Comparison of ENCODE assay signal across 32 mouse cellular contexts in the genomic region with DNA sequence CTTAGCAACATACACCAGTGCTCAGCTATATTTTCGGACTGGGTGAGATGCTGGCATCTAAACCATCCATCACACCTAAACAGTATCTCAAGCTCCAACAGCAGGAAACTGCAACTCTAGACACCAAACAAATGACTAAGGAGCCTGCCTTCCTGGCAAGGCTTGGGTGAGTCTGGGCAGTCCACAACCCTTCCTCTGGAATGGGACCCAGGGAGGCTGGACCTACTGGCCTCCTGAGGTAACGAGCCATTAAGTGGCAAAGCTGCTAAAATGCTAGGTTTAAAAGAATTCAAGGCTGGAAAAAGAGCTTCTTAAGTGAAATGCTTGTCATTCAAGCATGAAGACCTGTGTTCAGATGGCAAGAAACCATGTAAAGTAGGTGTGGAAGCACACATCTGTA.
A peak's percentile ranks its signal among the peaks of the same experiment; 100 is the strongest.
DNase-seq lines count a peak whose midpoint lies in the region; ATAC-seq and TF ChIP-seq lines count a peak whose summit lies in the region.
"Had no signal": no experiment of that assay in that cellular context is flagged by ENCODE, and none has a peak within 500 bp of the region (broad histone marks: within the 10 kb centered on the region; RNA-seq: fewer than 3 reads in every experiment).

No protein-coding gene starts in this region.

- no peak overlapping the region for H3K27ac ChIP-seq in kidney, postnatal 0 days
- no peak overlapping the region for H3K27ac ChIP-seq in gastrocnemius, adult 2 months
- H3K27ac ChIP-seq: embryonic facial prominence, embryonic 10.5 days; embryonic facial prominence, embryonic 13.5 days; forebrain, embryonic 10.5 days; forebrain, embryonic 13.5 days; heart, embryonic 15.5 days; hindbrain, embryonic 14.5 days; hindbrain, postnatal 0 days had no signal

- H3K4me2 ChIP-seq in kidney, postnatal 0 days (ENCODE audit: low read length): no peak overlapping the region
- H3K4me2 ChIP-seq: embryonic facial prominence, embryonic 13.5 days; forebrain, embryonic 13.5 days; heart, embryonic 12.5 days; heart, embryonic 15.5 days; hindbrain, embryonic 14.5 days had no signal

- no peak for ATAC-seq in kidney, postnatal 0 days (replicated peaks; ENCODE audit: low FRiP score, low read depth)
- ATAC-seq in CD4-positive, CD25-positive, alpha-beta regulatory T cell, adult 4 months: no peak
- ATAC-seq: activated CD4-positive, CD25-positive, alpha-beta regulatory T cell, adult 4 months; forebrain, embryonic 13.5 days; forebrain, embryonic 16.5 days; hindbrain, postnatal 0 days had no signal

- no peaks in the 10 kb centered on the region for H3K9me3 ChIP-seq in kidney, postnatal 0 days (replicated peaks; ENCODE audit: low read length)
- H3K9me3 ChIP-seq: embryonic facial prominence, embryonic 10.5 days; embryonic facial prominence, embryonic 13.5 days; forebrain, embryonic 10.5 days; forebrain, embryonic 13.5 days; G1E; heart, embryonic 12.5 days; heart, embryonic 15.5 days had no signal

- no peaks in the 10 kb centered on the region for H3K27me3 ChIP-seq in kidney, postnatal 0 days (ENCODE audit: insufficient read depth, low read length)
- H3K27me3 ChIP-seq: CH12.LX; embryonic facial prominence, embryonic 13.5 days; forebrain, embryonic 13.5 days; heart, embryonic 12.5 days; heart, embryonic 15.5 days had no signal

- H3K4me3 ChIP-seq in kidney, postnatal 0 days (replicated peaks; ENCODE audit: low read depth, low read length): no peak overlapping the region
- H3K4me3 ChIP-seq in gastrocnemius, adult 2 months: no peak overlapping the region
- H3K4me3 ChIP-seq: embryonic facial prominence, embryonic 10.5 days; embryonic facial prominence, embryonic 13.5 days; erythroblast, embryonic 14.5 days; forebrain, embryonic 10.5 days; forebrain, embryonic 13.5 days; heart, embryonic 12.5 days; heart, embryonic 15.5 days had no signal

- intact Hi-C loops in gastrocnemius, adult 2 months (cut with DNase I): no loop called here

- 45% methylated on average over 2 of the region's 2 CpGs for WGBS in kidney, postnatal 0 days

- no peak for TF ChIP-seq CTCF in kidney, postnatal 0 days (IDR thresholded peaks at IDR 0.05; ENCODE audit: low read depth)
- TF ChIP-seq CTCF in gastrocnemius, adult 2 months (IDR thresholded peaks at IDR 0.05): no peak

- H3K9ac ChIP-seq in kidney, postnatal 0 days (ENCODE audit: low read depth, low read length): no peak overlapping the region
- H3K9ac ChIP-seq: embryonic facial prominence, embryonic 13.5 days; forebrain, embryonic 13.5 days; heart, embryonic 12.5 days; heart, embryonic 15.5 days; hindbrain, embryonic 14.5 days had no signal

- H3K4me1 ChIP-seq in kidney, postnatal 0 days (replicated peaks; ENCODE audit: insufficient read depth, low read length): no peaks in the 10 kb centered on the region
- H3K4me1 ChIP-seq: forebrain, embryonic 10.5 days; forebrain, embryonic 13.5 days had no signal

- H3K36me3 ChIP-seq in kidney, postnatal 0 days (ENCODE audit: insufficient read depth, low read length): no peaks in the 10 kb centered on the region
- H3K36me3 ChIP-seq: embryonic facial prominence, embryonic 10.5 days; heart, embryonic 12.5 days; heart, embryonic 15.5 days had no signal

- DNase-seq in kidney, adult 8-10 months: peak; percentile 30 to 45
- DNase-seq in kidney, postnatal 14 days: no peak
- DNase-seq in A20 (ENCODE audit: low read depth, low spot score): peak; percentile 14
- peak; percentile 30 for DNase-seq in Muller cell, postnatal 12 days (ENCODE audit: inconsistent ontology term)
- peak; percentile 64 for DNase-seq in kidney, postnatal 0 days (ENCODE audit: low spot score)
- no peak for DNase-seq in gastrocnemius, adult 2 months
- no peak for DNase-seq in spleen, adult 18-20 months
- DNase-seq: adrenal gland, adult 8-10 months; adrenal gland, postnatal 25 days; cerebellum, adult 11-12 months; cerebellum, adult 8-10 months; cerebellum, postnatal 10 days; cerebellum, postnatal 36 days; embryo, embryonic 11 days; gastrocnemius, postnatal 14 days; heart, adult 11 months; heart, postnatal 10 days; heart, postnatal 36 days had no signal

Comparison
In these comparisons a context has a peak if more than half of its experiments do, and no peak if none do; other contexts are left out.
1. DNase-seq: peak in kidney, adult 8-10 months (2 of 2), A20 (single experiment), Muller cell, postnatal 12 days (single experiment) and kidney, postnatal 0 days (single experiment); none in kidney, postnatal 14 days (single experiment), gastrocnemius, adult 2 months (single experiment) and spleen, adult 18-20 months (0 of 2).